Mouse (Mus musculus) hindbrain, embryonic 10.5 days (tissue): ENCODE measurements around the gene Ufc1. TPM values are rescaled to one million over a fixed set of nuclear protein-coding genes. Genes with fewer than 3 reads are reported as not detected.
"Not testable (repeated sequence)": the region's sequence is repeated elsewhere in the genome, so short reads cannot be mapped to it uniquely, and the experiment has no call there.

ENCODE experiments used
- DNase-seq: peaks from one replicate; pipeline ENCODE4 v3.0.0-alpha.2; 2017; ENCODE audit warnings: low spot score
- H3K27ac ChIP-seq: fragments of 300-500 bp; sonication (generic); 2 replicates; pipeline ENCODE4 v1.5.1; 2016; ENCODE audit warnings: mild to moderate bottlenecking, moderate library complexity
- H3K27me3 ChIP-seq: fragments of 300-500 bp; sonication (generic); 2 replicates; pipeline ENCODE4 v1.6.1; 2016; ENCODE audit warnings: mild to moderate bottlenecking; ENCODE audit not compliant: poor library complexity, insufficient read depth, severe bottlenecking
- H3K36me3 ChIP-seq: fragments of 300-500 bp; sonication (generic); 2 replicates; pipeline ENCODE4 v1.6.1; 2016; ENCODE audit warnings: mild to moderate bottlenecking, moderate library complexity
- H3K4me1 ChIP-seq: fragments of 300-500 bp; sonication (generic); replicated peaks from 2 replicates; pipeline ENCODE4 v1.6.1; 2016; ENCODE audit warnings: mild to moderate bottlenecking
- H3K4me3 ChIP-seq: fragments of 300-500 bp; sonication (generic); 2 replicates; pipeline ENCODE4 v1.5.1; 2016; ENCODE audit warnings: mild to moderate bottlenecking, moderate library complexity
- H3K9me3 ChIP-seq: fragments of 300-500 bp; sonication (generic); 2 replicates; pipeline ENCODE4 v1.6.1; 2016; ENCODE audit warnings: mild to moderate bottlenecking, moderate library complexity
- WGBS: fragments of 180-500 bp; shearing (Covaris S2); methylation state at CpG from one replicate; pipeline ENCODE4 v1.1.7; 2016; 5-methylcytosine and 5-hydroxymethylcytosine counted together
- polyA plus RNA-seq: library from polyadenylated mRNA; unstranded; fragments of >200 nt; fragmentation: Nextera tagmentation; extraction: Ambion mirVana; gene quantifications from 2 replicates; pipeline ENCODE4 v1.2.1, GENCODE M21; 2016

The Ufc1 gene
- polyA plus RNA-seq, 1 experiment from 2014 or later = 111 TPM

GRCm38 (mm10) chr1:171246709-171247452 lies 47.9 kb downstream of the Ufc1 start:
- H3K36me3 ChIP-seq = peaks cover 36% of the 10 kb centered on the region
- H3K9me3 ChIP-seq = no peaks in the 10 kb centered on the region
- WGBS = under 1% methylated on average over 41 of the region's 41 CpGs
- DNase-seq = peak; percentile 98
- H3K4me3 ChIP-seq = peak overlapping the region; percentile 71
- peaks cover 60% of the 10 kb centered on the region for H3K4me1 ChIP-seq
- peak overlapping the region; percentile 96 for H3K27ac ChIP-seq
- H3K27me3 ChIP-seq = no peaks in the 10 kb centered on the region

- WGBS = 93% methylated on average over 8 of the region's 8 CpGs
- no peak for DNase-seq
- H3K9me3 ChIP-seq = no peaks in the 10 kb centered on the region
- no peak overlapping the region for H3K27ac ChIP-seq
- H3K4me1 ChIP-seq = peaks cover 44% of the 10 kb centered on the region
- peaks cover 51% of the 10 kb centered on the region for H3K36me3 ChIP-seq
- H3K27me3 ChIP-seq = no peaks in the 10 kb centered on the region
- H3K4me3 ChIP-seq = peak overlapping the region; percentile 71
These were observed 49.5 kb downstream of the Ufc1 start for GRCm38 (mm10) chr1:171245353-171245752.

GRCm38 (mm10) chr1:171241952-171242351 lies 52.9 kb downstream of the Ufc1 start:
- WGBS = 88% methylated on average over 12 of the region's 12 CpGs
- H3K27me3 ChIP-seq, H3K4me3 ChIP-seq, DNase-seq, H3K9me3 ChIP-seq, H3K27ac ChIP-seq: not testable (repeated sequence)
- peaks cover 13% of the 10 kb centered on the region for H3K4me1 ChIP-seq
- H3K36me3 ChIP-seq = peaks cover 85% of the 10 kb centered on the region

GRCm38 (mm10) chr1:171240911-171241310 lies 53.9 kb downstream of the Ufc1 start:
- no peak overlapping the region for H3K27ac ChIP-seq
- H3K36me3 ChIP-seq = peaks cover 95% of the 10 kb centered on the region
- 91% methylated on average over 10 of the region's 10 CpGs for WGBS
- H3K9me3 ChIP-seq = no peaks in the 10 kb centered on the region
- DNase-seq = no peak
- H3K27me3 ChIP-seq = no peaks in the 10 kb centered on the region
- peaks cover 5% of the 10 kb centered on the region for H3K4me1 ChIP-seq
- H3K4me3 ChIP-seq = no peak overlapping the region

GRCm38 (mm10) chr1:171239992-171240744 lies 54.7 kb downstream of the Ufc1 start:
- no peak for DNase-seq
- H3K36me3 ChIP-seq = peaks cover 97% of the 10 kb centered on the region
- no peaks in the 10 kb centered on the region for H3K27me3 ChIP-seq
- H3K4me3 ChIP-seq = no peak overlapping the region
- WGBS = 79% methylated on average over 15 of the region's 15 CpGs
- no peaks in the 10 kb centered on the region for H3K4me1 ChIP-seq
- H3K27ac ChIP-seq = no peak overlapping the region
- no peaks in the 10 kb centered on the region for H3K9me3 ChIP-seq

Other genes starting within 250 kb of the Ufc1 start
- gene Fcgr3, start 230.1 kb downstream of the Ufc1 start, polyA plus RNA-seq = 4.7 and 7.6 TPM in 2 replicates
- 5.4 and 13.0 TPM in 2 replicates for gene Cfap126, start 181.1 kb downstream of the Ufc1 start, polyA plus RNA-seq
- gene Sdhc, start 144.4 kb downstream of the Ufc1 start, polyA plus RNA-seq = 295 and 301 TPM in 2 replicates
- gene Mpz, start 144.3 kb downstream of the Ufc1 start, polyA plus RNA-seq = 1.3 and 1.6 TPM in 2 replicates
- 19.9 and 32.8 TPM in 2 replicates for gene Pcp4l1, start 98.8 kb downstream of the Ufc1 start, polyA plus RNA-seq
- 0.21 and 0.27 TPM in 2 replicates for gene Nr1i3, start 81.1 kb downstream of the Ufc1 start, polyA plus RNA-seq
- 33.1 and 36.2 TPM in 2 replicates for gene Tomm40l, start 72.5 kb downstream of the Ufc1 start, polyA plus RNA-seq
- 3.4 and 4.7 TPM in 2 replicates for gene Apoa2, start 70.0 kb downstream of the Ufc1 start, polyA plus RNA-seq
- 16.3 and 22.8 TPM in 2 replicates for gene Fcer1g, start 60.7 kb downstream of the Ufc1 start, polyA plus RNA-seq
- gene Adamts4, start 44.6 kb downstream of the Ufc1 start, polyA plus RNA-seq = 10.4 and 13.0 TPM in 2 replicates
- 250 and 275 TPM in 2 replicates for gene Ndufs2, start 43.6 kb downstream of the Ufc1 start, polyA plus RNA-seq
- gene B4galt3, start 24.7 kb downstream of the Ufc1 start, polyA plus RNA-seq = 70.3 and 80.9 TPM in 2 replicates
- 54.1 and 56.2 TPM in 2 replicates for gene Ppox, start 13.8 kb downstream of the Ufc1 start, polyA plus RNA-seq
- gene Usp21, start 7.0 kb downstream of the Ufc1 start, polyA plus RNA-seq = 95.6 and 111 TPM in 2 replicates
- 46.2 and 48.4 TPM in 2 replicates for gene Dedd, start 34.1 kb upstream of the Ufc1 start, polyA plus RNA-seq
- gene Nit1, start 50.6 kb upstream of the Ufc1 start, polyA plus RNA-seq = 39.6 and 46.0 TPM in 2 replicates
- gene Pfdn2, start 50.6 kb upstream of the Ufc1 start, polyA plus RNA-seq = 130 and 147 TPM in 2 replicates
- gene Klhdc9, start 65.8 kb upstream of the Ufc1 start, polyA plus RNA-seq = 2.1 and 2.5 TPM in 2 replicates
- 1.5 and 1.7 TPM in 2 replicates for gene Nectin4, start 75.1 kb upstream of the Ufc1 start, polyA plus RNA-seq
- gene Arhgap30, start 93.9 kb upstream of the Ufc1 start, polyA plus RNA-seq = 0.82 and 0.98 TPM in 2 replicates
- gene Usf1, start 116.3 kb upstream of the Ufc1 start, polyA plus RNA-seq = 143 and 159 TPM in 2 replicates
- gene Tstd1, start 123.8 kb upstream of the Ufc1 start, polyA plus RNA-seq = 9.7 and 10.1 TPM in 2 replicates
- gene F11r, start 142.5 kb upstream of the Ufc1 start, polyA plus RNA-seq = 22.2 and 28.7 TPM in 2 replicates
- 11.2 and 13.3 TPM in 2 replicates for gene Alyref2, start 208.5 kb upstream of the Ufc1 start, polyA plus RNA-seq
- gene Itln1, start 240.3 kb upstream of the Ufc1 start, polyA plus RNA-seq = not detected in 2 replicates